Mouse (Mus musculus): ENCODE results near the gene Cd48. TPM values are rescaled to one million over a fixed set of nuclear protein-coding genes. Genes with fewer than 3 reads are reported as not detected.

Gene Cd48
- total and polyA plus RNA-seq, 2 experiments from 2014 or later, result 1.0 to 1.3 TPM

DNA sequence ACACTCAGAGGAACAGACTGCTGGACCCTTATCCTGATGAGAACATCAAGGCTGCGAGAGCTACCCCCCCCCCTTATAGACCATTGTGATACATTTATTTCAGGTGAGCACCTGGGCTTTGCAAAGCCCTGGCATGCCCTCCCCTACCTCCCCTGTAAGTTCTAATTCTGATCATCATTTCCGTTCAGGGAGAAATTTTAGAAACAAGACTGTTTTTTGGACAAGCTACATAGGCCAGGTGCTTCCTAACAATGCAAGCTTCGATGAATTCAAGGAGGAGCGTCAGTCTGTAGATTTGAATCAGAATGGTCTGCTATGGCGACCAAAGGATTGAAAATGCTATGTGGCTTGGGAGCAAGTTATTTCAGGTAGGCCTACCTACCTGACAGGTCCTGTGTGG is 34.1 kb upstream of the Cd48 start:
- WGBS, result 83% methylated on average over 5 of the region's 5 CpGs
- no peak for DNase-seq
- no peaks in the 10 kb centered on the region for H3K27me3 ChIP-seq (ENCODE audit: insufficient read depth, low read length)
- H3K9me3 ChIP-seq (ENCODE audit: low read length), result no peaks in the 10 kb centered on the region
- H3K4me1 ChIP-seq (ENCODE audit: insufficient read depth), result no peaks in the 10 kb centered on the region
- no peak overlapping the region for H3K4me3 ChIP-seq (ENCODE audit: low read depth, low read length)
- no peak for ATAC-seq
- no peak overlapping the region for H3K9ac ChIP-seq
- H3K27ac ChIP-seq (ENCODE audit: low read depth, low read length), result no peak overlapping the region
- no peaks in the 10 kb centered on the region for H3K36me3 ChIP-seq (ENCODE audit: insufficient read depth)
- no peak overlapping the region for H3K4me2 ChIP-seq (ENCODE audit: low read depth)
- no peak for TF ChIP-seq CTCF (IDR thresholded peaks at IDR 0.05; ENCODE audit: low read depth)

DNA sequence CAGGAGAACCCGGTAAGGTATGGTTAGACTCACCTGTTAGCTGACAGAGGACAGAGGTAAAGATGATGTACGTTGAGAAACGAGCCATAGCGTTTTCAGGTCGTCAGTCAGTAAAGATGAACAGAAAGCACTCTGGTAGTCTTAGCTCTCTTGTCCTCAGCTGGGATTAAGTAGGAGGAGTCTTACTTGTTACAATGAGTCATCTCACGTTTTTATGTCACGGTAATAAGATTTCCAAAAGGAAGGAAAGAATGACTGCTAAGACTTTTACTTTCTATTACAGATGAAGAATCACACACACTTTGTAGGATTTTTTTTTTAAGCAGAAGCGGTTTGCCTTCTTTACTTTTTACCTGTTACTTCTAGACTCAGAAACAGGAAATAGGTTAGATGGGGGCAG is 33.0 kb upstream of the Cd48 start:
- H3K36me3 ChIP-seq (ENCODE audit: insufficient read depth), result no peaks in the 10 kb centered on the region
- H3K9me3 ChIP-seq (ENCODE audit: low read length), result no peaks in the 10 kb centered on the region
- no peak overlapping the region for H3K9ac ChIP-seq
- H3K27ac ChIP-seq (ENCODE audit: low read depth, low read length), result no peak overlapping the region
- DNase-seq (no peak), ATAC-seq (no peak)
- no peak overlapping the region for H3K4me3 ChIP-seq (ENCODE audit: low read depth, low read length)
- H3K4me1 ChIP-seq (ENCODE audit: insufficient read depth), result no peaks in the 10 kb centered on the region
- no peaks in the 10 kb centered on the region for H3K27me3 ChIP-seq (ENCODE audit: insufficient read depth, low read length)
- WGBS, result 74% methylated on average over 8 of the region's 8 CpGs
- no peak for TF ChIP-seq CTCF (IDR thresholded peaks at IDR 0.05; ENCODE audit: low read depth)
- H3K4me2 ChIP-seq (ENCODE audit: low read depth), result no peak overlapping the region

DNA sequence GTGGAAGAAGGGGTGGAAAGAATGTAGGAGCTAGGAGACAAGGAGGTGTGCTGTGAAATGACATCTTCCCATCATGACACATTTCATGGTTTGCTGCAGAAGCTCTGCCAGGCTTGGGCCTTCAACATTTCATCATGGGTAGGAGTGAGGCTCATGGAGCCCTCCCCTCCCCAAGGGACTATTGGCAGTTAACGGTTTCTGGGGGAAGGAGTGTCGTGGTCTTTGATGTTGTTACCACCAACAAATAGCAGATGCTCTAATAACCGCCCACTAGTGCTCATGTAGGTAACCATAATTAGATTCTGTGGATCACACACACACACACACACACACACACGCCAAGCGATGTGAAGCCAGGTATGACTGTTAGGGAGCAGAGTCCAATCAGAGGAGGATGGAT is 29.1 kb upstream of the Cd48 start, which contains the start of gene Slamf7:
TSS of gene Slamf7 (minus strand) at position 302 of the 400 bp plus-strand sequence.
- no peak for TF ChIP-seq CTCF (IDR thresholded peaks at IDR 0.05; ENCODE audit: low read depth)
- Histone ChIP-seq H3K9me3 (ENCODE audit: low read length) (no peaks in the 10 kb centered on the region), H3K9ac (no peak within 1 kb of the TSS), H3K4me2 (ENCODE audit: low read depth) (no peak within 1 kb of the TSS), H3K36me3 (ENCODE audit: insufficient read depth) (no peaks in the 10 kb centered on the region), H3K27ac (ENCODE audit: low read depth, low read length) (no peak within 1 kb of the TSS), H3K4me3 (ENCODE audit: low read depth, low read length) (no peak within 1 kb of the TSS), H3K27me3 (ENCODE audit: insufficient read depth, low read length) (no peaks in the 10 kb centered on the region), H3K4me1 (ENCODE audit: insufficient read depth) (no peaks in the 10 kb centered on the region)
- DNase-seq (no peak), ATAC-seq (no peak)
- WGBS, result 92% methylated on average over 5 of the region's 5 CpGs

DNA sequence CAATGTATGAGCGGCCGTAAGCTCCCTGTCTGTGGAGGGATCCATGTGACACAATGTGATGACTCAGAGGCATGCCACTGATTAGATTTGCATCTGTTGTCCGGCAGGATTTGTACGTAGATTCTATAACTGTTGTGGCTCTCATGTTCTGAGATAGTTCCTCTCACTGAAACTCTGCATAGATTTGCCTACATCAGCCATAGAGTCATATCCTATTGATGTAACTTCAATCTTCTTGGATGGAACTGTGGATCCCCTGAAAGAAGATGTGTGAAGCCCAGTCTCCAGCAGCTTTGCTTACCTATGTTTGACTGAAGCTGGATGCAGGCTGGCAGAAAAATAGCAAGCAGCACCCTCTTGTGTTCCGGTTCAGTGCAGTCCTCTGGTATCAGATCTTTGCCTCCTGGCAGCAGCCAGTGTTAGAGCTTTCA is 23.2 kb upstream of the Cd48 start:
- WGBS, result 87% methylated on average over 5 of the region's 5 CpGs
- no peak overlapping the region for H3K9ac ChIP-seq
- H3K27me3 ChIP-seq (ENCODE audit: insufficient read depth, low read length), result no peaks in the 10 kb centered on the region
- H3K9me3 ChIP-seq (ENCODE audit: low read length), result no peaks in the 10 kb centered on the region
- H3K4me3 ChIP-seq (ENCODE audit: low read depth, low read length), result no peak overlapping the region
- H3K4me1 ChIP-seq (ENCODE audit: insufficient read depth), result no peaks in the 10 kb centered on the region
- peak; percentile 38 for TF ChIP-seq CTCF (IDR thresholded peaks at IDR 0.05; ENCODE audit: low read depth)
- ATAC-seq (no peak), DNase-seq (peak; percentile 22)
- no peaks in the 10 kb centered on the region for H3K36me3 ChIP-seq (ENCODE audit: insufficient read depth)
- H3K27ac ChIP-seq (ENCODE audit: low read depth, low read length), result no peak overlapping the region
- H3K4me2 ChIP-seq (ENCODE audit: low read depth), result no peak overlapping the region

DNA sequence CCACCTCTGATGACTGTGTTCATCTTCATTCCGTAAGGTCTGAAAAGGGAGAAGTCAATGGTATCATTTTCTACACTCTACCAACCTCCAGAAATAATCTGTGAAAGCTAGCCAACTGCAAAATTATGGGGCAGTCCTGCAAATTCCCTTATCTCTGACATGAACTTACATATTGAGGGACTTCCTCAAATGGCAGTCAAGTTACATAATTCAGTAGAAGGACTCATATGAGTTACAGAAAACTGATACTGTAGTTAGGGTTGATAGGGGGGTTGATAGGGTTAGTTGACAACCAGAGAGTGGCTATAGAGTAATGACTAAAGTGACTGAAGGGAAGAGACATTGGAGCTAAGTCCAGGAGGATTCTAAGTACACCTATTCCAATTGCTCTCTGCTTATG is 21.4 kb upstream of the Cd48 start:
- Histone ChIP-seq H3K27me3 (ENCODE audit: insufficient read depth, low read length) (no peaks in the 10 kb centered on the region), H3K4me3 (ENCODE audit: low read depth, low read length) (no peak overlapping the region), H3K36me3 (ENCODE audit: insufficient read depth) (no peaks in the 10 kb centered on the region), H3K9me3 (ENCODE audit: low read length) (no peaks in the 10 kb centered on the region), H3K4me1 (ENCODE audit: insufficient read depth) (no peaks in the 10 kb centered on the region), H3K4me2 (ENCODE audit: low read depth) (no peak overlapping the region), H3K27ac (ENCODE audit: low read depth, low read length) (no peak overlapping the region), H3K9ac (no peak overlapping the region)
- DNase-seq (no peak), ATAC-seq (no peak)
- TF ChIP-seq CTCF (IDR thresholded peaks at IDR 0.05; ENCODE audit: low read depth), result no peak
- 94% methylated on average over 1 of the region's 1 CpGs for WGBS

DNA sequence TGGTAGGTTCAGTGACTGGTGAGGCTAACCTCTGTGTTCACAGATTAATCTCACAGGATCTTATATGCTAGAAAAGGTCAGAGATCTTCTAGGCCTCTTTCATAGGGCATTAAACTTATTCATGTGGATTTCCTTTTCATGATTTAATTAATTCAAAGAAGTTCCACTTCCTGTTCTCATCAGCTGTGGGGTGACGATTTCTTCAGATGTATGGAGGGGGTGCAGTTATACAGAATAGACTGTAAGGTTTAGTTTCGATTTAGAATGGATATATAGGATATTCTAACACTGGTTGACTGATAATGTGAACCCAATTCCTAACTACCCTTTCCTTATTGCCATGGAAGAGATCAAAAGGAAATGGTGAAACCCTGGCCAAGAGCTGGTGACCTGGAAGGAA is 20.3 kb upstream of the Cd48 start:
- H3K4me3 ChIP-seq (ENCODE audit: low read depth, low read length), result no peak overlapping the region
- H3K36me3 ChIP-seq (ENCODE audit: insufficient read depth), result no peaks in the 10 kb centered on the region
- H3K4me2 ChIP-seq (ENCODE audit: low read depth), result no peak overlapping the region
- H3K9me3 ChIP-seq (ENCODE audit: low read length), result no peaks in the 10 kb centered on the region
- ATAC-seq (no peak), DNase-seq (no peak)
- TF ChIP-seq CTCF (IDR thresholded peaks at IDR 0.05; ENCODE audit: low read depth), result no peak
- no peak overlapping the region for H3K27ac ChIP-seq (ENCODE audit: low read depth, low read length)
- H3K4me1 ChIP-seq (ENCODE audit: insufficient read depth), result no peaks in the 10 kb centered on the region
- WGBS, result 74% methylated on average over 2 of the region's 2 CpGs
- no peaks in the 10 kb centered on the region for H3K27me3 ChIP-seq (ENCODE audit: insufficient read depth, low read length)
- no peak overlapping the region for H3K9ac ChIP-seq

DNA sequence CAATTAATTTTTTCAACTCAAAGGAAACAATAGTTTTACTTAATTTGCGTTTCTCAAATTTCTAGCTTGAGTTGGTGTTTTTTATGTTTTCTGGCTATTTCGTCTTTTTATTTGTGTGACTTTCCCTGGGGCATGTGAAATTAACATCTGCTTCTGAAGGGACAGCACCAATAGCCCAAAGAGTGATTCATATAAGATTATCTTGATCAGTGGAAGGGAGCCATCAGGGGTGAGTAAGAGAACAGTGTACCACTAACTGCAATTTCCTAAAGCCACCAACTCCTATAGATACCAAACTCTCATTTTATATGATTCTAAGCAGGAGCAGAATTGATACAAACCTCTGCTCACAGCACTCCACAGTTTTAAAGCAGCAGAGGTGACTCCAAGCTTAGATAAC is 18.1 kb upstream of the Cd48 start:
- H3K4me1 ChIP-seq (ENCODE audit: insufficient read depth), result no peaks in the 10 kb centered on the region
- no peaks in the 10 kb centered on the region for H3K9me3 ChIP-seq (ENCODE audit: low read length)
- no peak overlapping the region for H3K4me2 ChIP-seq (ENCODE audit: low read depth)
- no peaks in the 10 kb centered on the region for H3K27me3 ChIP-seq (ENCODE audit: insufficient read depth, low read length)
- WGBS, result 90% methylated on average over 2 of the region's 2 CpGs
- H3K36me3 ChIP-seq (ENCODE audit: insufficient read depth), result no peaks in the 10 kb centered on the region
- DNase-seq, result no peak
- no peak overlapping the region for H3K27ac ChIP-seq (ENCODE audit: low read depth, low read length)
- H3K4me3 ChIP-seq (ENCODE audit: low read depth, low read length), result no peak overlapping the region
- no peak for ATAC-seq
- H3K9ac ChIP-seq, result no peak overlapping the region
- TF ChIP-seq CTCF (IDR thresholded peaks at IDR 0.05; ENCODE audit: low read depth), result no peak

DNA sequence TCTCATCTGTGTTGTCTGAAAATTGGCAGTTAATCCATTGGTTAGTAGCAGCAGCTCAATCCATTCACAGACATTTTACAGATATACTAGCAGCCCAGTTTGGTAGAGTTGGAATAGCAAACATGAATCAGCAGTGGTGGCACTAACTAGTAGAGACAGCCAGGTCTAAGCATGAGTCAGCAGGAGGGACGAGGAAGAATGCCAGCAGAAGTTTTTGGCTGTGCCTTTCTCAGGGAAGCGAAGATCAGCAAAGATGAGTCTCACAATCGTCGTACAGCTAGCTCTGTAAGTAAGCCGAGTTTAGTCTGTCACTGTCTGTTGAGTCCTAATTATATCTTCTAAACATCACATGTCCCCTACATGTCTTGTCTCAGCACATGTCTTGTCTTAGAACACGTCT is 15.5 kb upstream of the Cd48 start:
- 76% methylated on average over 6 of the region's 6 CpGs for WGBS
- DNase-seq (no peak), ATAC-seq (peak; percentile 18; the same call in 1 of the 2 replicates)
- no peaks in the 10 kb centered on the region for H3K36me3 ChIP-seq (ENCODE audit: insufficient read depth)
- H3K4me1 ChIP-seq (ENCODE audit: insufficient read depth), result no peaks in the 10 kb centered on the region
- TF ChIP-seq CTCF (IDR thresholded peaks at IDR 0.05; ENCODE audit: low read depth), result no peak
- H3K9ac ChIP-seq, result no peak overlapping the region
- no peak overlapping the region for H3K4me2 ChIP-seq (ENCODE audit: low read depth)
- no peaks in the 10 kb centered on the region for H3K9me3 ChIP-seq (ENCODE audit: low read length)
- H3K27me3 ChIP-seq (ENCODE audit: insufficient read depth, low read length), result no peaks in the 10 kb centered on the region
- no peak overlapping the region for H3K27ac ChIP-seq (ENCODE audit: low read depth, low read length)
- H3K4me3 ChIP-seq (ENCODE audit: low read depth, low read length), result no peak overlapping the region

Data from forebrain, postnatal 0 days (tissue).